Mouse (Mus musculus) naive thymus-derived CD4-positive, alpha-beta T cell, adult 5 months (primary cell): ENCODE results near the gene Haspin. TPM values are rescaled to one million over a fixed set of nuclear protein-coding genes. Genes with fewer than 3 reads are reported as not detected.

Experiments
- polyA plus RNA-seq: library from polyadenylated mRNA; unstranded; fragments of 100-300 nt; shearing (Covaris generic); gene quantifications from one replicate; pipeline ENCODE4 v1.2.1, GENCODE M21; 2017

Haspin gene
- 2.8 TPM for polyA plus RNA-seq

DNA sequence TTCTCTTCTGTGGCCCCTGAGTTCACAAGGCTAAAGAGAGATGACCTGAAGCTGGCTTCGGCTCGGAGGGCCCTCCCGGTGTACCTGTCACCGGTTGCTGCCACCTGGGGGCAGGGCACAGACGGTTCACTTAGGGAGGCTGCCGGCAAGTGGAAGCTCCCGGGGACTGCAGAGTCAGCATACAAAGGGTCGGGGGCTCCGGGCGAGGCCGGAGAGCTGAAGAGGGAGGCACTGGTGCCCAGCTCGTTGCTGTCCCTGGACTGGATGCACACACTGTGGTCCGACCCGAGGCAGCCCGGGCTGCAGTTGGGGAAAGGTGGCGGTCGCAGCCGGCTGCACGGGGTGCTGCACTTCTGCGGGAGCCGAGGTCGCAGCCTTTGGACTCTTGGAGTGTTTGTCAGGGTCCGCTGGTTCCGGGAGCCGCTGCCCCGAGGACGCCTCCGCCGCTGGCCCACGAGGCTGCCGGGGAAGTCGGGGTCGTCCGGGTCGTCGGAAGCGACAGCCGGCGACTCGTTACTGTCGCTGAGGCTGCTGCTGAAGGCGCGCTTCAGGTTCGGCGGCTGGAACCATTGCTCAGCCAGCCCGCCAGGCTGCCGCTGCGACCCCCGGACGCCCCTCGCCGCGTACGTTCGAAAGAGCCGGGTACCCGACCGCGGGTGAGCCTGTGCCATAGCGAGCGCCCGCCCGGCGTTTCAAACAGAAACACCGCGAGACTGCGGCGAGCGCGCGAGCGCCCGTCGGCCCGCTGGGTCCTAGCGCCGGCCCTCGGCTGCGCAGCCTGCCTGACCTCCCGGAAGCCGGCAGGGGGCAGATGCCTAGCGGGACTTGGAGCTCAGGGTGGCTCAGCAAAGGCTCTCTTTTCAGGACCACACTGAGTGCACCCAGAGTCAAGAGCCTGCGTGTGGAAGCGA is at the start of gene Haspin:
Gene Haspin, minus strand, starts transcription at position 704 of the 911 bp plus-strand sequence.

DNA sequence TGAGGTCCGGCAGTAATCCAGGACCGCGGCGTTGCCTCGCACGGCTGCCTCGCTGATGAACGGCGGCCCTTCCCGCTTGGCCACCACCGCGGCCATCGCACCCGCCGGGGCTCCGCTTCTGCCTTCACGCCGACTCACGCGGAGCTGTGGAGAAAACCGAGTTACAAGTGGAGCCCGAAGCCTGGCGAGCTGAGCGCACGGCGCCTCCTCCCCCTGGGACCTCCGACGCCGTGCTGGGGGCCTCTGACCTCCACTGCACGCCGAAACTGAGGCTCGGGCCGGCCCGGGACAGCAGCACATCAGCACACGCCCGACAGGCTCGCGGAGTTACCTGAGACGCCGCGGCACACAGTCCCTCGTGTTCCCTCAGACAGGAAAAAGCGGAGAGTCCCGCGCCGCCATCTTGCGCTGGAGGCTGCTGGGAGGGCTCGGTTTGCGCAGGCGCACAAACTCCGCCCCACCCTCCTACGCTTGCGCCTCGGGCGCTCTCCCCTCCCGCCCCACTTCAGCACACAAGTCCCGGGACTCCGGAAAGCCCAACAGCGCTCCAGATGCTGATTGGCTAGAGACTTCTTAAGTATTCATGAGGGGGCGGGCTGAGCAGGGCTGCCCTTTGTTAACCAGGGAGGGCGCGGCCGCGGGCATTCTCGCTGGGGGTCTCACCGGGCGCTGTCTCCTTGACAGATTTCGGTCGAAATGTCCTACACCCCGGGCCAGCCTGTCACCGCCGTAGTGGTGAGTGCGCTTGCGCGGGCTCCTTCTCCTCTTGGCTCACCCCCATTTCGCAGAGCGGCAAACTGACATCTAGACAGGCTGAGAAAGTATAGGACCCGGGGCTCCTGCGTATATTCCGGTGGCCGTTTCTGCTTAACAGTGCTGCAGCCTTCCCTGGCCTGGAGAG is 38.8 kb upstream of the Haspin start, which contains the start of the genes Emc6 and Tax1bp3:
Gene Emc6, minus strand, starts transcription at position 430 of the 901 bp plus-strand sequence.
Gene Tax1bp3, plus strand, starts transcription at position 476 of the 901 bp plus-strand sequence.

DNA sequence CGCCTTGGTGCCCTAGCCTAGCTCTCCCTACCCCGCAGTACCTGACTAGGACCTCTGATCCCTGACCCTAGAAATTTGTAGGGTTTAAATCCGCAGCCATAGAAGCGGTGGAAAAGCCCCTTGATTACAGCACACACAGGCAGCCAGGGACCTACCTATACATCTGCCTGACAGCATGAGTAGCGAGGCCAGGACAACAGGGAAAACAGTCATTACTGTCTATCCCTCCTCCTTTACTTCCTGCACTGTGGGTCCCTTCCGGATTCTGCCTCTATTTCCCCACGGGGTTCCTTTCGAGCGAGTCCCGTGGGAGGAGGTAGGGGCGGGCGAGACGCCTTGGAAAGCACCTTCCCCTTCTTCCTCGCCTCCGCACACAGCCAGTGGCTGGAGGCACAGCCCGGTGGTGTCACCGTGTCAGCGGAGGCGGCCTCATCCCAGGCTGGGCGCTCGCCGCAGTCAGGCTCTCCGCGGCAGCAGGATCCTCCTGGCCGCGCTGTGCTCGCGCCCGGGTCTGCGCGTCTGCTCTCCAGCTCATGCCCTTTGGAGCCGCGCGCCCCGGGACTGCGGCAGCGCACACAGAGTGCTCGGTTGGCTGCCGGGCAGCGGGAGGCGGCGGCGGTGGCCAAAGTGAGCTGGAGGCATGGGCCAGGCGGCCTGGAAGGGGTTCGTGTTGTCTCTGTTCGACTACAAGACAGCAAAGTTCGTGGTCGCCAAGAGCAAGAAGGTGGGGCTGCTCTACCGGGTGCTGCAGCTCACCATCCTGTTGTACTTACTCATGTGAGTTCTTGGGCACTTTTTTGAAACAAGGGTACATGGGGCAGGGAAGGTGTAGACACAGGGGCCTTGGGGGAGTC is 22.1 kb upstream of the Haspin start, which contains the start of gene P2rx5:
Gene P2rx5, plus strand, starts transcription at position 465 of the 854 bp plus-strand sequence.

GRCm38 (mm10) chr11:73090283-73090682 is 47.8 kb downstream of the Haspin start, which contains the start of gene Itgae:
TSS of gene Itgae (plus strand) at chr11:73090583.

Other genes with a start within 250 kb of the Haspin start
- gene Atp2a3, start 177.1 kb downstream of the Haspin start, polyA plus RNA-seq, result 280 TPM
- gene P2rx1, start 139.2 kb downstream of the Haspin start, polyA plus RNA-seq, result 0.15 TPM
- gene Camkk1, start 119.3 kb downstream of the Haspin start, polyA plus RNA-seq, result 6.6 TPM
- gene Ncbp3, start 90.5 kb downstream of the Haspin start, polyA plus RNA-seq, result 14.2 TPM
- gene Itgae, start 47.7 kb downstream of the Haspin start, polyA plus RNA-seq, result 0.41 TPM
- not detected for gene P2rx5, start 22.1 kb upstream of the Haspin start, polyA plus RNA-seq
- gene Emc6, start 38.7 kb upstream of the Haspin start, polyA plus RNA-seq, result 101 TPM
- gene Tax1bp3, start 38.8 kb upstream of the Haspin start, polyA plus RNA-seq, result 20.2 TPM
- gene Ctns, start 60.7 kb upstream of the Haspin start, polyA plus RNA-seq, result 16.6 TPM
- gene Shpk, start 61.2 kb upstream of the Haspin start, polyA plus RNA-seq, result 7.3 TPM
- not detected for gene Trpv1, start 96.0 kb upstream of the Haspin start, polyA plus RNA-seq
- not detected for gene Trpv3, start 129.1 kb upstream of the Haspin start, polyA plus RNA-seq
- not detected for gene Aspa, start 191.3 kb upstream of the Haspin start, polyA plus RNA-seq
- not detected for gene Gm49340, start 191.4 kb upstream of the Haspin start, polyA plus RNA-seq
- not detected for gene Spata22, start 191.4 kb upstream of the Haspin start, polyA plus RNA-seq
- gene Olfr20, start 212.5 kb upstream of the Haspin start, polyA plus RNA-seq, result not detected
- not detected for gene Olfr376, start 233.0 kb upstream of the Haspin start, polyA plus RNA-seq